Mouse (Mus musculus) olfactory bulb, adult 2 months (tissue): ENCODE results near the gene Hoxb5. TPM values are rescaled to one million over a fixed set of nuclear protein-coding genes. Genes with fewer than 3 reads are reported as not detected.

Experiments used
- H3K27ac ChIP-seq: fragments of 200-500 bp; 2 replicates; pipeline ENCODE4 v1.5.1; 2012; ENCODE audit warnings: low read depth, low read length; ENCODE audit not compliant: insufficient read depth
- H3K4me1 ChIP-seq: fragments of 200-500 bp; 2 replicates; pipeline ENCODE4 v1.6.1; 2012; ENCODE audit warnings: low read length; ENCODE audit not compliant: control insufficient read depth, insufficient read depth
- H3K4me3 ChIP-seq: fragments of 200-500 bp; 2 replicates; pipeline ENCODE4 v1.5.1; 2012; ENCODE audit warnings: mild to moderate bottlenecking, low read depth, low read length, moderate library complexity; ENCODE audit not compliant: insufficient read depth
- CTCF ChIP-seq: fragments of 200-500 bp; IDR thresholded peaks from 2 replicates; pipeline ENCODE4 v1.5.1; 2012; ENCODE audit warnings: low read depth, mild to moderate bottlenecking, low read length, moderate library complexity; ENCODE audit not compliant: insufficient read depth
- POLR2A ChIP-seq: fragments of 200-500 bp; IDR thresholded peaks from 2 replicates; pipeline ENCODE4 v1.6.1; 2012; ENCODE audit warnings: mild to moderate bottlenecking, low read depth, low read length, moderate library complexity; ENCODE audit not compliant: insufficient read depth
- WGBS: fragments of 180-500 bp; shearing (Covaris S2); methylation state at CpG from one replicate; pipeline ENCODE4 v1.1.7; 2018; 5-methylcytosine and 5-hydroxymethylcytosine counted together
- polyA plus RNA-seq: library from polyadenylated mRNA; stranded (reverse); fragments of >200 nt; gene quantifications from 2 replicates; pipeline ENCODE4 v1.2.4, GENCODE M21; 2012; ENCODE audit warnings: low replicate concordance; ENCODE audit not compliant: missing spikeins, insufficient read depth, insufficient read length

Gene Hoxb5
- polyA plus RNA-seq, 1 experiment = not detected

DNA sequence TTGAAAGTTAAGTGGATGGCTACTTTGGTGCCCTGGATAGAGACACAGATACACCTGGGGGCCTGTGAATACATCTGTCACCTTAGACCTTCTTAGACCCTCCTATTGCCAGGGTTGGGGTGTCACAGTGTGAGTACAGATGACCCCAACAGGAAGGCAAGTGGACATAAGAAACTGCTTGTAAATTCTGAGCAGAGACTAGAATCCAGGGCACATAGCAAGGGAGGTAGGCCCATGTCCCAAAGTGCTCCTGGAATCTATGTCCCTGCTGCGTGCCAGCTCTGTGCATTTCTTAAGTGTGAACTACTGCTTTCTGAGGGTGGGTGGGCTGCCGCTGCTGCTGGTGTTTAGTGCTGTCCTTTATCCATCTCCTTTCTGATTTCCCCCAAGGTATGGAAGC is 47.7 kb downstream of the Hoxb5 start:
- 37% methylated on average over 2 of the region's 2 CpGs for WGBS
- Histone ChIP-seq H3K4me1 (no peaks in the 10 kb centered on the region), H3K27ac (no peak overlapping the region), H3K4me3 (no peak overlapping the region)
- TF ChIP-seq CTCF = no peak
- no peak for TF ChIP-seq POLR2A

DNA sequence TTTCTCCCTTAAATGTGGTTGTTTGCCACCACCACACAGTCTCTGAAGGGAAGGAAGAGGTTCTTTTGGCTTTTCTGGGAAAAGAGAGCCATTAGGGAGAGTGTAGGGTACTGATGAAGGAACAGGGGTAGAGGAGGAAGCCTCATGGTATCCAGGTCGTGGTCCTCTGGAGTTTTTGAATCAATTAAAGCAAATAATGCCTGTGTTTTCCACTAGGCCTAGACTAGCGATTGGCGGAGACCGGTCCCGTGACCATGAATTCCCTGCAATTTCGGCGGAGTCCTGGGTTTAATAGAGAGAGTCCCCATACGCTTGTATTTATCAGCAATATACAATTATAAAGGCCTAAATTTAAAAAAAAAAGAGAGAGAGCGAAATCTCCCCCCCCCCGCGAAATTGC is 48.2 kb downstream of the Hoxb5 start:
- 9% methylated on average over 11 of the region's 11 CpGs for WGBS
- no peaks in the 10 kb centered on the region for H3K4me1 ChIP-seq
- no peak overlapping the region for H3K27ac ChIP-seq
- no peak overlapping the region for H3K4me3 ChIP-seq
- no peak for TF ChIP-seq CTCF
- TF ChIP-seq POLR2A = no peak

DNA sequence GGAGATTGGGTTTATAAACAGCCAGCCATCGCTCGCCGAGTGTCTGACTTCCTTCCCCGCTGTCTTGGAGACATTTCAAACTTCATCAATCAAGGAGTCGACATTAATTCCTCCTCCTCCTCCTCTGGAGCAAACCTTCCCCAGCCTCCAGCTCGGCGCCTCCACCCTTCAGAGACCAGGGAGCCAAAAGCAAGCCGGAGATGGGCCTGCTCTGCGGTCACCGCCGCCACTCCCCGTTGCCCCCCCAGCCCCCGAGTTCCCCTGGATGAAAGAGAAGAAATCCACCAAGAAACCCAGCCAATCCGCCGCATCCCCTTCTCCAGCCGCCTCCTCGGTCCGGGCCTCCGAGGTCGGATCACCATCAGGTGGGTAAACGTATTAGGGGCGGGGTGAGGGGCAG is 48.7 kb downstream of the Hoxb5 start:
- Histone ChIP-seq H3K4me1 (no peaks in the 10 kb centered on the region), H3K4me3 (no peak overlapping the region), H3K27ac (no peak overlapping the region)
- TF ChIP-seq CTCF (no peak), POLR2A (no peak)
- 3% methylated on average over 22 of the region's 22 CpGs for WGBS

- 2% methylated on average over 75 of the region's 75 CpGs for WGBS
- H3K27ac ChIP-seq = no peak overlapping the region
- H3K4me3 ChIP-seq = no peak overlapping the region
- TF ChIP-seq POLR2A = no peak
- TF ChIP-seq CTCF = no peak
- H3K4me1 ChIP-seq = no peaks in the 10 kb centered on the region
Observed at GRCm38 (mm10) chr11:96352691-96353521, 49.8 kb downstream of the Hoxb5 start.

GRCm38 (mm10) chr11:96353522-96353841 is 50.3 kb downstream of the Hoxb5 start:
- WGBS = 3% methylated on average over 14 of the region's 14 CpGs
- Histone ChIP-seq H3K4me3 (no peak overlapping the region), H3K27ac (no peak overlapping the region)

DNA sequence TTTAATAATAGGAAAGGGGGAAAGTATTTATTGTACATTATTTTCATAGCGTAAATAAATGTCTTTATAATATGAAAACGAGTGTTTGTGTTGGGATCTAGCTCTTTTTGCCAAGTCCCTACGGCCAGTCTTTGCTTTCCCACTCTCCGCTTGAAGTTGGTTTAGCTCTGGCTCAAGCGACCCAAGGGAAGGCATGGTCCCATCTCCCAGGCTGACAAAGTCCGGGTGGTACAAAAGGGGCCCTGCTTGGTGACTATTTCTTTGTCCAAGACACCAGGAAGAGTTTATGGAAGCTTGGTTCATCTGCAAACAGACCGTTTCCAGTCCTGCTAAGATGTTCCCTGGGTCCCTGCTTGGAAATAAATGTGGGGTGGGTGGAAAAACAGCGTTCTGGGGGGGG is 50.8 kb downstream of the Hoxb5 start:
- whole genome bisulfite sequencing = 15% methylated on average over 8 of the region's 8 CpGs
- Histone ChIP-seq H3K27ac (no peak overlapping the region), H3K4me1 (no peaks in the 10 kb centered on the region), H3K4me3 (no peak overlapping the region)
- no peak for TF ChIP-seq POLR2A
- no peak for TF ChIP-seq CTCF

More at GRCm38 (mm10) chr11:96353522-96353841, 50.3 kb downstream of the Hoxb5 start:
- H3K4me1 ChIP-seq = no peaks in the 10 kb centered on the region
- TF ChIP-seq CTCF (no peak), POLR2A (no peak)

DNA sequence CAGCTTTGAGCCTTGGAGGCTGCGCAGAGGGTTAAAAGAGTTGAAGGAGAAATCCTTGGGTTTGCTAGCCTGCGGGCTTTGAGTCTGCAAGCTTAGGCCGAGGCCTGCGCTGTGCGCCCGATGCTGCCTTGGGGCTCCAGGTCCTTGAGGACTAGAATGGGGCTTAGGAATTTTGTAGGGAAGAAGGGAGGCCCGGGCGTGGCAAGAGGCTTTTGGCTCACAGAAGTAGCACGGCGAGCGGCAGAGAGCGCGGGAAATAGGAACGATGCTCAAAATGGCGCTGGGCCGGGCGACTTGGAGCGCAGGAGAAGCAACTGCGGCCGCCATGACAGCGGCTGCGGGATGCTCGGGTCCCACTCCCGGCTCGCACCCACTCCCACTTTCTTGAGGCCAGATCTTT is 51.2 kb downstream of the Hoxb5 start:
- TF ChIP-seq POLR2A = no peak
- no peak for TF ChIP-seq CTCF
- no peak overlapping the region for H3K4me3 ChIP-seq
- H3K4me1 ChIP-seq = no peaks in the 10 kb centered on the region
- no peak overlapping the region for H3K27ac ChIP-seq
- WGBS = 3% methylated on average over 25 of the region's 25 CpGs

DNA sequence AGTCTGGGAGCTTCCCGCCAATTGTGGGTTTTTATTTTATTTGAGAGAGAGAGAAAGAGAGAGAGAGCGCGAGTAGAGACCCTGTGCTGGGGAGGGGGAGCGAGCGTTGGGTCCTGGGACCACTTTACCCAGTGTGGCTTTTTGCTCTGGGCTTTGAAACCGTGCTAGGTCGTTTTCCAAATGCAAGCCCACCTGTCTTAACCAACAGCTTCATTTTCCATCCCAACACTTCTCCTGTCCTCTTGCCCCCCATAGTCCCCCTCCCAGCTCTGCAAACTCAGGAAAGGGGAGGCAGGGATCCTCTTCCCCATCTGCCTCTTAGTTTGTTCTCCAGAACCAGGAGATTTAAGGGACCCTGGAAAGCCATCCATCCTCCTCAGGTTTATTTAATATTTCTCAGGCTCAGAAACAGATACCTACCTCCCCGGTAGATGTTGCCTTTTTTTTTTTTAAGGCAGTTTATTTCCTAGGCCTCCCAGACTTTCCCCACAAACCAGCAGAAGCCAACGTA is 51.7 kb downstream of the Hoxb5 start:
- H3K4me3 ChIP-seq = no peak overlapping the region
- WGBS = 3% methylated on average over 9 of the region's 9 CpGs
- TF ChIP-seq CTCF (no peak), POLR2A (no peak)
- no peaks in the 10 kb centered on the region for H3K4me1 ChIP-seq
- H3K27ac ChIP-seq = no peak overlapping the region

Other genes with a start within 250 kb of the Hoxb5 start
- not detected in 2 replicates for gene Ube2z, start 237.9 kb upstream of the Hoxb5 start, polyA plus RNA-seq
- gene Atp5g1, start 227.7 kb upstream of the Hoxb5 start, polyA plus RNA-seq = not detected in 2 replicates
- gene Calcoco2, start 191.4 kb upstream of the Hoxb5 start, polyA plus RNA-seq = not detected in 2 replicates
- not detected in 2 replicates for gene Ttll6, start 169.6 kb upstream of the Hoxb5 start, polyA plus RNA-seq
- gene Hoxb13, start 109.0 kb upstream of the Hoxb5 start, polyA plus RNA-seq = not detected in 2 replicates
- gene Hoxb9, start 31.9 kb upstream of the Hoxb5 start, polyA plus RNA-seq = 1,425 TPM in 1 of 2 replicates, not detected in the other
- not detected in 2 replicates for gene Hoxb8, start 21.4 kb upstream of the Hoxb5 start, polyA plus RNA-seq
- not detected in 2 replicates for gene Hoxb7, start 16.7 kb upstream of the Hoxb5 start, polyA plus RNA-seq
- gene Hoxb6, start 10.9 kb upstream of the Hoxb5 start, polyA plus RNA-seq = not detected in 2 replicates
- gene Hoxb4, start 14.9 kb downstream of the Hoxb5 start, polyA plus RNA-seq = not detected in 2 replicates
- not detected in 2 replicates for gene Hoxb3, start 20.0 kb downstream of the Hoxb5 start, polyA plus RNA-seq
- gene Hoxb2, start 47.2 kb downstream of the Hoxb5 start, polyA plus RNA-seq = not detected in 2 replicates
- not detected in 2 replicates for gene Hoxb1, start 62.4 kb downstream of the Hoxb5 start, polyA plus RNA-seq
- not detected in 2 replicates for gene Skap1, start 161.3 kb downstream of the Hoxb5 start, polyA plus RNA-seq